Mouse (Mus musculus) embryo, embryonic 9.5 days (tissue): Measurements from ENCODE around the gene Scap.
"Not testable (repeated sequence)": the region's sequence is repeated elsewhere in the genome, so short reads cannot be mapped to it uniquely, and the experiment has no call there.

Experiments used
- DNase-seq: peaks from one replicate; pipeline ENCODE4 v3.0.0-alpha.2; 2017; ENCODE audit errors: extremely low spot score

Scap gene

DNA sequence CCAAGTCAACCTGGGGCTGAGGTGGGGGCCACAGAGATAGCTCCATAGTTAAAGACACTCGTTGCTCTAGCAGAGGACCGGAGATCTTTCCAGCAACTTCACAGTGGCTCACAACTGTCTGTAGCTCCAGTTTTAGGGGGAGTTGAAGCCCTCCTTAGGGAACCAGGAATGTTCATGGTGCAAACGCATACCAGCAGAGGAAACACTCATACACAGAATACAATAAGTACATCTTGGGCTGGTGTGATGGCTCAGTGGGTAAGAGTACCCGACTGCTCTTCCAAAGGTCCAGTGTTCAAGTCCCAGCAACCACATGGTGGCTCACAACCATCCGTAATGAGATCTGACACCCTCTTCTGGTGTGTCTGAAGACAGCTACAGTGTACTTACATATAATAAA, 2.2 kb upstream of the Scap start:
- not testable (repeated sequence) for DNase-seq

DNA sequence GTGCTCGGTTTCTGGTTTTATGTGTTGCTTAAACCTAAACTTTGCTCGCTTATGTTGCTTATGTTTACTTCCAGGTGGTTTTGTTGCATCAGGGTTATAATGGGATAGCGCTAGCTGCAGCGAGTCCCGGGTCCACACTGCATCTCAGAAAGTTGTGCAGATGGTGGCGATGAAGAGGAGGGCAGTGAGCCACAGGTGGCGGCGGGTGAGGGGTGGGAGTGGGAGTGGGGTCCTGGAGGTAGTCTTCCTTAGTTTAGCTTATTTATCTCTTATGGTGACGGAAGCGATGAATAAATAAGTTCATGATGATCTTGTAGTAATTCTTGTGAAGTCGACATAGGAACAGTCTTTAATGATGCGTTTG, 790 bp downstream of the Scap start:
- no peak for DNase-seq

DNA sequence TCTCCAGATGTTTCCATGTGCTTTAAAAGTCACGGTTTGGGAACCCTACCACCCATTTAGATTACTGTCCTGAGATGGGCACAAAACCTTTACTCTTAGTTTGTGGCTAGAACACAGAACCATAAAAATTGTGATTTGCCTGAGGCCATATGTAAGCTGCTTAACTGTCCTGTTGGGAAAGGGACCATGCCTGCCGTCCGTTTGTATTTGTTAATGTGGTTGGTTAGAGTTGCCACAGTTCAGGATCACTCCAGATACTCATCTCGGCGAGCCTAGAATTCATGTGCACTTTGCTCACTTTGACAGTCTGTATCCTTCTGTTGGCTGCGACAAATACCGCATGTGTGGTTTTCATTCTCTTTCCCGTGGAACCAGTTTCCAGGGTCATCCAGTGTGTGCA, 1.8 kb downstream of the Scap start:
- DNase-seq: no peak

DNA sequence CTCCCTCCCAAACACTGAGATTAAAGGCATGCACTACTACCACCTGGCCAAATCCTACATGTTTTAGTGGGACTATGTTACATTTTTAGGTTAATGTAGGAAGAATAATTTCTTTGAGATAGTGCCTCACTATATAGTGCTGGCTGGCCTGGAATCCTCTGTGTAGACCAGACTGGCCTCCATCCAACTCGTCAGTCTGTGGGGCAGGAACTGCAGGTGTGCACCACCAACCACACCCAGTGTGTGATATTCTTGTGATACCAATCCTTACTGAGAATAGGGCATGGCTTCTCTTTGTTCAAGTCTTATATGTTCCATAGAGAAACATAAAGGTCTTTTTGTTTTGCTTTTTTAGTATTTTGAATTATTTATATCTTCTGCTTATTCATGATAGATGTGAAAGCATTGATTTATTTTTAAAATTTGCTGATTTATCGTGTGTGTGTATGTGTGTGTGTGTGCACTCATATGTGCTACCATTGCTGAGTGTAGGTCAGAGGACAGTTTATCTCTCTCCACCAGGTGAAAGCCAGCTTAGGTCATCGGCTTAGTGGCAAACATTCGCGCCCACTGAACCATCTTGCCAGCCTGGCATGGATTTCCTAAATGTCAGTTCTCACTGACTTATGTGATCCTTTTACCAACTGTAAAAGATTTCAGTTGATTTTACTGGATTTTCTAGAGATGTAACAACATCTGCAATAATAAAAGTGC, 7.1 kb downstream of the Scap start:
- DNase-seq: no peak

DNA sequence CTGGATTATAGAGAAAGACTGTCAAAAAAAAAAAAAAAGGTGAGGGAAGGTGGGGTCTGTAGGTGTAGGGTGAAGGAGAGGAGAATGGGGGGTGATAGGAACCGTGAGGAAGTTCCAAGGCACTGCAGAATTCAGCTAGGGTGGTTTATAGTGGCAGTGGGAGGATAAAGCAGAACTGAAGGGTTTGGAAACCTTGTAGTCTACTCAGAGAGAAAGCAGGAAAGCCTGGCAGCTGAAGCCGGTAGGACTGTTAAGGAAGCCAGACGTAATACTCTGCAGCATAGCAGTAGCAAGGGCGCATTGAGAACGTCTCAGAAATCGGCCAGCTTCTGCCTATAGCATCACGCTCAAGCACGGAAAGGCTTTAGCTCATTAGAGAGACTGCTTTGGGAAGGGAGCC, 8.9 kb downstream of the Scap start:
- no peak for DNase-seq

DNA sequence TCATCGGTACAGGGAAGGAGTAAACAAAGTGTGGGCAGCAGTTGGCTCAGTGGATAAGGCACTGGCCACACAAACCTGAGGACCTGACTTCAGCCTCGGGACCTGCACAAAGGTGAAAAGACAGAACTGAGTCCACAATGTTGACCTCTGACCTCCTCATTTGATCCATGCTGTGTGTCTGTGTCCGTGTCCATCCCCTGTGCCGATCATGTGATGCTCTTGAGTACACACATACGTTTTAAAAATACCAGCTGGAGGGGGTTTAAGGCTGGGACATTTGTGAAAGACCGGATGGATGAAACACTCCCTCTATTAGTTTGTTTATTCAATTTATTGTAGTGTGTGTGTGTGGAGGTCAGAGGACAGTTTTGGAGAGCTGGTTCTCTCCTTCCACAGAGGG, 10.7 kb downstream of the Scap start:
- no peak for DNase-seq

DNA sequence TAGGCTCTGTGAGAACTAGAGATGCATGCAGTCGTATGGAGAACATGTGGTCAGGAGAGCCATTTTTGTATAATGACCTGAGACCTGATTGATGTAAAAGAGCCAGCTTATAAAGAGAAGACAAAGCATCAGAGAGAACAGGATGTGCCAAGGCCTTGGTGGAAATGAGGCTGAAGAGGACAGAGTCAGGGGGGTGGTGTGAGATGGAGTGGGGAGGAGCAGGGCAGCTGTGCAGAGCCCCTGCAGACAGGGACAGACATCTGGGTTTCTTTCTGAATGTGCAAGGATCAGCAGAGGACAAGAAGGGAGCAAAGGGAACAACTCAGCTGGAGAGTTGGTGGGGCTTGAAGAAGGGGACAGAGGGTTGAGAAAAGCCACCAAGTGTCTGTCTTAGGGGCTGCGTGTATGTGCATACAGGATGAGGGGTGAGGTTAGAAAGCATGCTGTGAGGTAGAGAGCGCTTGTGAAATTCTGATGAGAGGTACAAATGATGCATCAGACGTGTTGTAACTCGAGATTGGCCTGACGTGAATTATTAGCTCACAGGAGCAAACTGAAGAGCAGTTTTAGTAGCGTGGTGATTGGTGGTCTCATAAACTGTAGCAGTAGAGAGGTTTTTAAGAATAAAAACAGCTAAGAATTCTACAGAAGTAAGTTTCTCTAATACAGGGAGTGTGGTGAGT, 12.1 kb downstream of the Scap start:
- DNase-seq: no peak

DNA sequence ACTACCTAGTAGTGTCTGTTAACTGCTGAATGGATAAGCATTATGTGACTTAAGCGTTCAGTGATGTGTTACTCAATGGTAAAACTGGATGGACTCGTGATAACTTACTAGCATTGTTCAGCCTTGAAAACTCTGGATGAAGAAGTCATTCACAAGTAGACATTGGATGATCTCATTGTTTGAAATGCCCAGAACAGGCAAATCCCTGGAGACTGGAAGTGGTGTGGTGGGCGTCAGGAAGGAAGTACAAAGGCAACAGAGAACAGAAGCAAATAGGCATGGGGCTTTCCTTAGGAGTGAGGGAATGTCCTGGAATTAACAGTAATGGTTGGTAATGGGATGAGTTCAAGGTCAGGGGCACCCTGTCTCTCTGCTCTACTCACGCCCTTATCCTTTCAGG, 15.8 kb downstream of the Scap start:
- DNase-seq: no peak

DNA sequence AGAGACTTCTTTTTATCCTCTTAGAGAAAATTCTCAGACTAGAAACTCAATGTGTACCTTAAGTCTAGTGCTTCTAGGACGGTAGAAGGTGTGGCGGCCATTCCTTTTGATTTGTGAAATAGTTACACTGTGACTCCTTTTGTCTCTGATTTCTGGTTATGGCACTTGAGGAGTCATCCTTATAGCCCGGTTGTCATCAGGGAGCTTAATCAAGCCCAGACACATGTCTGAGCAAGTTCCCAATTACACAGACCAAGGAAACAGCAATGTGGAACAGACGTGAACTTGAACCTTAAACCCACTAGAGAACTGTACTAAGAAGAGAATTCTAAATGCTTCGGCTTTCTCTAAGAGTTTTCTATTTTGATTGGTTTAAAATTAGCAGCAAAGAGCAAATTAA, 17.1 kb downstream of the Scap start:
- no peak for DNase-seq

DNA sequence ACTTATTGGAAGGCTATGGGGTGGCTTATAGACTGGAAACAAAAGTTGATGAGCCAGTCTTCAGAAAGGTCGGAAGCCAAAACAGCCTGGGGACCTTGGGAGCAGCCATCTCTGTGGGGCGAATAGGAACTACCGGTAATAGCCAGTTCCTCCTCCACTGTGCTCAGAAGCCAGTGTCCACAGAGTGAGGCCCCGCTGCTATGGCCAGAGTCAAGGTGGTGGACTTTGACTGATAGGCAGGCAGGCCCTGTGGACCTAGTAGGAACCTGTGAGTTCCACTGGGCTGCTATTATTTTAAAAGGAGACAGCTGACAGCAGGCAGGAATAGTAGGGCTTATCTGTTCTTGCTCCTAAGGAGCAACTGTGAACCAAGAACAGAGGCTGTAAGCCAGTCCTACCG, 17.5 kb downstream of the Scap start:
- no peak for DNase-seq

DNA sequence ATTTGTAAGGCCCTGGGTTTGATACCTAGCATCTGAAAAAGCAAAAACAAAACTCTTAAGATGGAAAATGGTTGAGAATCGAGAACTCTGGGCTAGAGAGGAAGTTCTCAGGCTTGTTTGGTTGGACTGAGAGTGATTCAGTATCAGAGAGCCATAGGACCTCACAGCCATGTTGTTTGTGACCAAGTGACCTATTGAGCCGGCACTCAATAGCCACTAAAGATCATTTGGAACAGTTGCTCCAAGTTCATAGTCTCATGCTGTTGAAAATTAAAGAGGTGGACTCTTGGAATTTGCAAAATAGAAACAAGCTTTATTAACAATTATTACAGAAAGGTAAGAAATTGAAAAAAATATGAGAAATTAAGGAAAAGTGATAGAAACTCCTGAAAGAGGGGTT, 18.3 kb downstream of the Scap start:
- DNase-seq: no peak

DNA sequence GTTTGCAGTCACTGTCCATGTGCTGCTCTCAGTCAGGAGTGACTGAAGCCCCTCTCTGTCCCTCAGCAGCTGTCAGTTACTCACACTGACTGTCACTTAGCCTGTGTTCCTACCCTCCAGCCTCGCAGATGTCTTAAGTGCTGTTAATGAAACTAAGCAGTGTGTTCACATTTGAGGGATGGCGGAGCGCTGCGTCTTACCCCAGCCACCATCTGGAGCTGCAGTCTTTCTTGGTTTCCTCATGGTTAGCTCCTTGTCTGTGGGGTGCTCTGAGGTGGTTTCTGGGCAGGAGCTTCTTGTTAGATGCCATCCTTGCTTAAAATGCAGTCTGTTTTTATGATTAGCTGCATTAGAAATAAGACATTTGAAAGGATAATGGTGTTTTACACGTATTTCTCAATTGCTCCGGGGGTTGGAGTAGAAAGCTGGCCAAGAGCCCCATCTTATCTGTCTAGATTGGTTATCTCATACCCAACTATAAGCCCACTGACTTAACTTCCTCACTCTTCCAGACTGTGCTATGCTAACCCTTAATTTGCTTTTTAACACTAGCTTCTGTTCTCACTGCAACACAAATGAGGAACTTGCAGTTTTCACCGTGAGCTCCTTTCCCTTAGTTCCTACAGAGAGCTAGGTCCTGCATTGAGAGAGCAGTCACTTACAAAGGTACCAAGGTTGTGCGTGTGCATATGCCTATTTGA, 19.0 kb downstream of the Scap start:
- DNase-seq: no peak

DNA sequence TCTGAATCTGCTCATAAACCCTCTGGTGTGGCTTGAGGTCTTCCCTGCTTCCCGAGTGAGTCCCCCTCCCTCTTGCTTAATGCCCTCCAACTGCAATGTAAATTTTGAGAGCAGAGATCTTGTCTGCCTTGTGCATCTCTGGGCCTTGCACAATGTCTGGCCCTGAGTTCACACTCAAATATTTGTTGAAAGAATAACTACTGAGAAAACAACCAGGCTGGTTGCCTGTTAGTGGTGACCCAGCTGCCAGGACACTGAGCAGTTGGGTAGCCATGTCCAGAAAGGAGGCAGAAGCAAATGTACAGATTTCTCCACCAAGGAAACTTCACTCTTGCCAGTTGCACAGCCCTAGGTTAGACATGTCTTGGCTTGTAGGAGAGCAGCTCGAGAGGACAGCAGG, 25.3 kb downstream of the Scap start:
- no peak for DNase-seq

DNA sequence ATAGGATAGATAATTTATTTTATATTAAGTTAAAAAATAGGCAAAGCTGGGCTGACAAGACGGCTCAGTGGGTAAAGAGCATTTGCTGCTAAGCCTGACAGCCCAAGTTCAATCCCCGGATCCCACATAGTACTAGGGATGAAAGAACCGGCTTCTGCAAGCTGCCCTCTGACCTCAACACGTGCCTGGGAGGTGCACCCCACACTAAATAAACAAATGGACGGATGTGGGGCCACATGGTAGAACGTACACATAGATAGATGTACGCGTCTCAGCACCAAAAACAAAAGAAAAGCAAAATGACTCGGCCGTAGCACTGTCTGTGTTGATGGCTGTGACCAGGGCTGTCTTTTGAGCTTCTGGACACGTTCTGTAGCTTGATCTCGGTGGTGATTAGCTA, 28.2 kb downstream of the Scap start:
- DNase-seq: no peak

DNA sequence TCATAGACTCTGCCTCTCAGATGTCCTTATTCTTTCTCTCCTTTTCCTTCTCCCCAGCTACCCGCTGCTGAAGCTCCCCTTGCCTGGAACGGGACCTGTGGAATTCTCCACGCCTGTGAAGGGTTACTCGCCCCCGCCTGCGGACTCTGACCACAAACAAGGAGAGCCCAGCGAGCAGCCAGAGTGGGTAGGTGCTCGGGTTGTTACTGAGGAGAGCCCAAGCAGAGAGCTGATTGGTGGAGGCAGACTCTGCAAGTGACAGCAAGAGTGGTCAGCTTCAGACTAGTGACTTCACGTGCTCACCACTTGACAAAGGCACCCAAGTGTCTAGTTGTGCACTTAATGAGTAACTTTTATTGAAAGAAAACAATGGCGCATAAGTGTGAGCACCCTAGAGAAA, 29.2 kb downstream of the Scap start:
- DNase-seq: no peak

DNA sequence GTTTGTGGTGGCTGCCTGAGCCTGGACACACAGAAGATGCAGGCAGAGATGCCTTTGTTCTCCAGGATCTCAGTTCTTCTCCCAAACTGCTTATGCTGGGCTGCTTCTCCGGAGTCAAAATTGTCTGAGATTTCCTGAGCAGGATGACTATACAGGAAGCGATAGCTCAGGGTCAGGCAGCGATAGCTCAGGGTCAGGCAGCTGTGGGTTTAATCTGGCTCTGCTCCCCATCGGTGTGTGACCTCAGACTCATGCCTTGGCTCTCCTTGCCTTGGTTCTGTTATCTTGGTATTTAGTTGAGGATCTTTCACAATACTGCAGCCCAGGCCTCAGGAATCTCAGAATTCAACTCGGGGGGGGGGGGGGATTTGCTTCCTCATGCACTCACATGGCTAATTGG, 33.7 kb downstream of the Scap start:
- no peak for DNase-seq

DNA sequence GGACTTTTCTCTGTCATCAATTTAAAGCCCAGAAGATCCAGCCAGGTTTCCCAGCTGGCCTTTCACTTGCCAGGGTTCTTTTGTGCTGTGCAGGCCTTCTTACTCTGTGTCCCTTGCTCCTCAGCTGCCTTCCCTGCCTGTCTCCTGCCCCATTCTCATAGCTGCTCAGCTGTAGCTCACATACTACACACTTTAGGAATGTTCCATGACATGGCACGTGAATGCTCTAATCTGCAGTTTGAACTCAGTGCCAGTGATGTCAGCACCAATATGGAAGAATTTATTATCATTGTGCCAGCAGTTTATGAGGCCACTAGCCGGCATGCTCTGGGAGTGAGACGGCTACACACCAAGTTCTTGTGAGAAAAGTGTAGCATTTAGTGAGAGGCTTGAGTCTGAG, 36.8 kb downstream of the Scap start:
- no peak for DNase-seq

DNA sequence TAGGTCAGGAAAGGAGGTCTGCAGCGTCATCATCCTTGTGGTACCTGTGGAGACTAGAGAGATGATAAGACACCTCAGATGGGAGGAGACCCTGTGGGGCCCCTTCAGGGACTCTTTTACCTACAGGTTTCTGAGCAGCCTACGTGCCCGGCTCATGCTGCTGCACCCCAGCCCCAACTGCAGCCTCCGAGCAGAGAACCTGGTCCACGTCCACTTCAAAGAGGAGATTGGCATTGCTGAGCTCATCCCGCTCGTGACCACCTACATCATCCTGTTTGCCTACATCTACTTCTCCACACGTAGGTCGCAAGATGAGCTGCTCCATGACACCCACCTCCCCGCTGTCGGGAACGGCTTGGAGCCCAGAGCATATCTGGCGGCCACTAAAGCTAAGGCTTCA, 40.8 kb downstream of the Scap start:
- no peak for DNase-seq

DNA sequence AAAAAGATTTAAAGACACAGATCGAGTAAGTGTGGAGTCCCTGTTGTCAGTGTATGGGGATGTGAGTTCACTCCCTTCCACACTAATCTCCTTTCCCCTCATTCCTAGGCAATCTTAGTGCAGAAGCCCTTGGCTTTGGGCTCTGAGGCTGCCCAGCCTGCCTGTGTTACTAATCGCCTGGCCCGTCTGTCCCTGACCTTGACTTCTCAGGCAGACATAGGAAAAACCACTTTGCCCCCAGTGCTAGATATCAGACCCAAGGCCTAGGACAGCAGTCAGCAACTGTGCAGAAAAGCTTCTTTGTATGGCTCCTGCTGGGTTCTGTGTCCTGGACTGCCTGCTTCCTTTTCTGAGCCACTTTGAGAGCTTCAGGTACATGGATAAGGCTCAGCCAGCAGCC, 42.6 kb downstream of the Scap start:
- no peak for DNase-seq

DNA sequence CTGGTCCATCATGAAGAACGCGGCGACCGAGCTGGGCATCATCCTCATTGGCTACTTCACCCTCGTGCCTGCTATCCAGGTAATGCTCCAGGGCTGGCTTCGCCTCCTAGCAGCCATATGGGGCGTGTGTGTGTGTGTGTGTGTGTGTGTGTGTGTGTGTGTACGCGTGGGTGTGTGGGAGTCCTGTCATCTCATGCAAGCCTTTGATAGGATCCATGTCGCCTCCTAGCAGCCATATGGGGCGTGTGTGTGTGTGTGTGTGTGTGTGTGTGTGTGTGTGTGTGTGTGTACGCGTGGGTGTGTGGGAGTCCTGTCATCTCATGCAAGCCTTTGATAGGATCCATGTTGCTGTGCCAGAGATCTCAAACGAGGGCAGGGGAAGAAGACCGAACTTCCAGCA, 44.6 kb downstream of the Scap start:
- not testable (repeated sequence) for DNase-seq

DNA sequence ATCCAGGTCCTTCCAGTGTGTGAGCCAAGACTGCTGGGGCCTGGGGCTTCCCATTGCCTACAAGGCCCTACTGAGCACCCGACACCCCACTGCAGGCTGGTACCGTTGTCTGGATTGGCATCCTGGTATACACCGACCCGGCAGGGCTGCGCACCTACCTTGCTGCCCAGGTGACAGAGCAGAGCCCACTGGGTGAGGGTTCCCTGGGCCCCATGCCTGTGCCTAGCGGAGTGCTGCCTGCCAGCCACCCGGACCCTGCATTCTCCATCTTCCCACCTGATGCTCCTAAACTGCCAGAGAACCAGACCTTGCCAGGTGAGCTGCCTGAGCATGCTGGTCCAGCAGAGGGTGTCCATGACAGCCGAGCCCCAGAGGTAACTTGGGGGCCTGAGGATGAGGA, 46.3 kb downstream of the Scap start:
- DNase-seq: no peak

DNA sequence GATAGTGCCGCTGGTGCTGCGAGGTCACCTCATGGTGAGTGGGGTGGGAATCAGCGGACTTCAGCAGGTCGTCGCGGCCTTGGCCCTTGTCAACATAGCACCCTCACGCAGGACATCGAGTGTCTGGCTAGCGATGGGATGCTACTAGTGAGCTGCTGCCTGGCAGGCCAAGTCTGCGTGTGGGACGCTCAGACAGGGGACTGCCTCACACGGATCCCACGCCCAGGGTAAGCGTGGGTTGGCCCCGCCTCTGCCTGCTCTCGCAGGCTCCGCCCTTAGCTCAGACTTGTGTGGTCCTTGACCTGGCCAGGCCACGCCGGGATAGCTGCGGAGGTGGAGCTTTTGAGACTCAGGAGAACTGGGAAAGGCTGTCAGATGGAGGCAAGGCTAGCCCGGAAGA, 47.6 kb downstream of the Scap start:
- DNase-seq: peak; percentile 17

DNA sequence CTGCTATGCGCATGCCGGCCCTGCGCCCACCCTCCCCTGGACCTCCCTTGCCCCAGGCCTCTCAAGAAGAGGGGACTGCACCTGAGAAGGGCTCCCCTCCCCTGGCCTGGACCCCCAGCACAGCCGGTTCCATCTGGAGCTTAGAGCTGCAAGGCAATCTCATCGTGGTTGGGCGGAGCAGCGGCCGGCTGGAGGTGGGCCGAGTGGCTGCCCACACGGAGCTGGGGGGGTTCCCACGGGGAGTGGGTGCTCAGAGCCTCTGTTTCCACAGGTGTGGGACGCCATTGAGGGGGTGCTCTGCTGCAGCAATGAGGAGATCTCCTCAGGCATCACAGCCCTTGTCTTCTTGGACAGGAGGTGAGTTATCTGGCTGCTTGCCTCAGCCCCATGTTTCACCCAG, 48.2 kb downstream of the Scap start:
- no peak for DNase-seq
